Mouse (Mus musculus): ENCODE results near the gene Map2k1.
A peak's percentile ranks its signal among the peaks of the same experiment; 100 is the strongest.

Map2k1 gene

GRCm38 (mm10) chr9:64138896-64139295, 114.5 kb downstream of the Map2k1 start:
- peak; percentile 28 to 67 for DNase-seq

Data from kidney, adult 8-10 months (tissue).